Mouse (Mus musculus) intestine, embryonic 14.5 days (tissue): ENCODE measurements around the gene Arhgap15. TPM values are rescaled to one million over a fixed set of nuclear protein-coding genes. Genes with fewer than 3 reads are reported as not detected.

Source experiments
- ATAC-seq: fragments of 200-750 bp; cut with Nextera tagmentation; replicated peaks from 2 replicates; pipeline ENCODE4 v1.8.0; 2017; ENCODE audit warnings: low read depth, moderate number of reproducible peaks, moderate TSS enrichment, moderate library complexity; ENCODE audit not compliant: low FRiP score, low TSS enrichment
- DNase-seq: peaks from one replicate; pipeline ENCODE4 v3.0.0-alpha.2; 2018; ENCODE audit warnings: low spot score
- H3K27ac ChIP-seq: fragments of 300-500 bp; sonication (generic); 2 replicates; pipeline ENCODE4 v1.5.1; 2014; ENCODE audit warnings: low read depth, mild to moderate bottlenecking, control low read depth
- H3K27me3 ChIP-seq: fragments of 300-500 bp; sonication (generic); replicated peaks from 2 replicates; pipeline ENCODE4 v1.6.1; 2014; ENCODE audit warnings: low read length, control low read depth; ENCODE audit not compliant: control insufficient read depth, insufficient read depth
- H3K36me3 ChIP-seq: fragments of 300-500 bp; sonication (generic); 2 replicates; pipeline ENCODE4 v1.6.1; 2014; ENCODE audit warnings: low read length, control low read depth; ENCODE audit not compliant: control insufficient read depth, insufficient read depth
- H3K4me1 ChIP-seq: fragments of 300-500 bp; sonication (generic); replicated peaks from 2 replicates; pipeline ENCODE4 v1.6.1; 2014; ENCODE audit warnings: low read length, control low read depth, mixed read lengths; ENCODE audit not compliant: control insufficient read depth, insufficient read depth
- H3K4me2 ChIP-seq: fragments of 300-500 bp; sonication (generic); 2 replicates; pipeline ENCODE4 v1.6.1; 2014; ENCODE audit warnings: low read length
- H3K4me3 ChIP-seq: fragments of 300-500 bp; sonication (generic); 2 replicates; pipeline ENCODE4 v1.5.1; 2014; ENCODE audit warnings: low read depth, low read length, control low read depth, mixed read lengths
- H3K9ac ChIP-seq: fragments of 300-500 bp; sonication (generic); 2 replicates; pipeline ENCODE4 v1.6.1; 2014; ENCODE audit warnings: mild to moderate bottlenecking, low read length
- H3K9me3 ChIP-seq: fragments of 300-500 bp; sonication (generic); 2 replicates; pipeline ENCODE4 v1.6.1; 2016; ENCODE audit warnings: low read length, control low read depth; ENCODE audit not compliant: control insufficient read depth
- WGBS: fragments of 180-500 bp; shearing (Covaris S2); extraction: QIAGEN DNeasy Blood & Tissue Kit; methylation state at CpG from one replicate; pipeline ENCODE4 v1.1.7; 2014; 5-methylcytosine and 5-hydroxymethylcytosine counted together
- polyA plus RNA-seq: library from polyadenylated mRNA; unstranded; fragments of >200 nt; fragmentation: Nextera tagmentation; extraction: Ambion mirVana; gene quantifications from 2 replicates; pipeline ENCODE4 v1.2.1, GENCODE M21; 2014

The Arhgap15 gene
- polyA plus RNA-seq, 1 experiment from 2014 or later: 1.5 TPM

DNA sequence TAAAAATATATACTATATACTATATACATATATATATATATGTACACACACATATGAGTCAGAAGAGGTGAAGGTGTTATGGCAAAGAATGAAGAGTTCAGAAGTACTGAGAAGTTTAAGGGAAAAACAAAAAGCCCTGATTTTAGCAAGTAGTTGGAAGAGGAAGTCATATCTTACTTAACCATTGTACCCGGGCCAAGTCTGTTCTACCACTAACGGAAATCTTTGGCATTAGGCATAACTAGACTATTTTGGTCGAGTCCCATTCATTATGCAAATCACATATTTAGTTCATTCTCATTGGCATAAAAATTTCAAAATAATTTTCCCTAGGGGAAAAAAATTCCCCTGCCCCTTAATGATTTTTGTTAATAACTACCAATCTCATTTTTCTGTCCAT lies 443.4 kb downstream of the Arhgap15 start:
- no peaks in the 10 kb centered on the region for H3K27me3 ChIP-seq
- DNase-seq (no peak), ATAC-seq (no peak)
- no peaks in the 10 kb centered on the region for H3K9me3 ChIP-seq
- no peak overlapping the region for H3K4me3 ChIP-seq
- no peaks in the 10 kb centered on the region for H3K4me1 ChIP-seq
- H3K27ac ChIP-seq: no peak overlapping the region
- H3K4me2 ChIP-seq: no peak overlapping the region
- WGBS: 82% methylated on average over 3 of the region's 3 CpGs
- no peak overlapping the region for H3K9ac ChIP-seq
- H3K36me3 ChIP-seq: no peaks in the 10 kb centered on the region

DNA sequence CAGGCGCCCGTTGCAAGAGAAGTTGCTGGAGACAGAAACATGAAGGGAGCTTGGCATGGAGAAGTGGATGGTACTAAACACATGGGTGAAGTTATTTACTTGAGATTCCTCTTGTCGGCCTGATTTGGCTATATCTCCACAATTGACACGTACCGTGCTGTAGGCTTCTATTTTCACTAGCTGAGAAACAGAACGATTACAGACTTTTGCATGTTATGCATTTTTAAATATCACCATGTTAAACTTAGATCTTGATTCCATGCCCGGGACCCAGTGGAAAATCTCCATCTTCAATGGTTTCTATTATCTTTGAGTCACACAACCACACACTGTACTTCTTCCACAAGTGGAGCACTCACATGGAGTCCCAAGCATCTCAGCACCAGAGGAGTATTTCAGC lies 466.9 kb downstream of the Arhgap15 start:
- H3K36me3 ChIP-seq: no peaks in the 10 kb centered on the region
- WGBS: 92% methylated on average over 7 of the region's 7 CpGs
- no peak overlapping the region for H3K4me3 ChIP-seq
- H3K27ac ChIP-seq: no peak overlapping the region
- H3K9me3 ChIP-seq: no peaks in the 10 kb centered on the region
- no peak overlapping the region for H3K4me2 ChIP-seq
- no peak overlapping the region for H3K9ac ChIP-seq
- no peaks in the 10 kb centered on the region for H3K27me3 ChIP-seq
- ATAC-seq (no peak), DNase-seq (no peak)
- no peaks in the 10 kb centered on the region for H3K4me1 ChIP-seq

GRCm38 (mm10) chr2:44217811-44218210 lies 469.2 kb downstream of the Arhgap15 start:
- DNase-seq (no peak), ATAC-seq (no peak)
- Histone ChIP-seq H3K4me1 (no peaks in the 10 kb centered on the region; the same call in 1 of the 2 replicates), H3K36me3 (no peaks in the 10 kb centered on the region), H3K9me3 (no peaks in the 10 kb centered on the region), H3K27me3 (no peaks in the 10 kb centered on the region), H3K4me2 (no peak overlapping the region), H3K27ac (no peak overlapping the region), H3K9ac (no peak overlapping the region), H3K4me3 (no peak overlapping the region)
- 81% methylated on average over 6 of the region's 6 CpGs for WGBS

DNA sequence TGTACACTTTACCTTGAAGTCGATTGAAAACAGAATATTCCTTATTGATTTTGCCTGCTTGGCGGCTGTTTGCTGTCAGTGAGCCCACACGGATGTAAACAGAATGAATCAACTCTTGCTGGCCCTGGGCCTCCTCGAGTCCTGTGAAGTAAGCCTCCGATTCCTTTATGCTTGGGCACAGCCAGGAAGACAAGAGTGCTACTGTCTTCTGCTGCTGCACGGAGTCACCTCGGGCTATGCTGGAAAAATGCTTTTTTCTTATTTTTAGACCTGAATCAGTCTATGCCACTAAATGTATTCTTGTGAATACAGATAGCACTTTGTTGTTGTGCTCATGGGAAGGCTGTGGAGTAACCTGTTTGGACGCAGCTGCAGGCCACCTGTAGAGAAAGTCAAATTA lies 469.7 kb downstream of the Arhgap15 start:
- DNase-seq (no peak), ATAC-seq (no peak)
- no peak overlapping the region for H3K4me2 ChIP-seq
- no peak overlapping the region for H3K4me3 ChIP-seq
- H3K9ac ChIP-seq: no peak overlapping the region
- H3K27me3 ChIP-seq: no peaks in the 10 kb centered on the region
- 38% methylated on average over 8 of the region's 8 CpGs for whole genome bisulfite sequencing
- H3K4me1 ChIP-seq: no peaks in the 10 kb centered on the region; the same call in 1 of the 2 replicates
- H3K36me3 ChIP-seq: no peaks in the 10 kb centered on the region
- H3K27ac ChIP-seq: no peak overlapping the region
- H3K9me3 ChIP-seq: no peaks in the 10 kb centered on the region

- WGBS: 62% methylated on average over 2 of the region's 2 CpGs
- Histone ChIP-seq H3K4me1 (no peaks in the 10 kb centered on the region; the same call in 1 of the 2 replicates), H3K27ac (no peak overlapping the region), H3K4me2 (no peak overlapping the region), H3K27me3 (no peaks in the 10 kb centered on the region), H3K4me3 (no peak overlapping the region), H3K36me3 (no peaks in the 10 kb centered on the region), H3K9me3 (no peaks in the 10 kb centered on the region), H3K9ac (no peak overlapping the region)
- DNase-seq (no peak), ATAC-seq (no peak)
Measured at GRCm38 (mm10) chr2:44221686-44222085, 473.1 kb downstream of the Arhgap15 start.

DNA sequence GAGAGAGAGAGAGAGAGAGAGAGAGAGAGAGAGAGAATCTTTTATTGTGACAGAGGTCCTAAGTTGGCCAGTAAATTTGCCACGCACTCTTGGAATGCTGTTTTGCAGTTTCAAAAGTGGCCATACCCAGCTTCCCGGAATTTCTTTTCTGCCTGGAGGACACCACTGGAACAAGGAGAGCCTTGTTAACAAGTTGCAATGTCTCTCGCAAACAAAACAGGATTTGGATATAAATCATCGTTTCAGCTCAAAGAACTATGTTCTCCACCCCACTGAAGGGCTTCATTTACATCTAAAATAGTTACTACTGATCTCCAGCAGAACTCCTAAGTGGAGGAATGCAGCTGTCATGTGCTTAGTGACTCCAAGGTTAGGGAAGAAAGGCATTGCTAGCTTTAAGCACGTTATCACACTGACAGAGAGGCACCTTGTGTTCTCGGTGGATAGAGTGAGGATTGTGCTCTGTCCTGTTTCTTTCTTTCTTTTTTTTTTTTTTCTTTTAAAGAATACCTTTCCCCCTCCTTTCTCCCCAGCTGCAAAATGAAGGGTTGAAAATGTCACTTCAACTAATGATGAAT lies 473.6 kb downstream of the Arhgap15 start:
- DNase-seq (no peak), ATAC-seq (no peak)
- WGBS: 20% methylated on average over 6 of the region's 6 CpGs
- H3K4me2 ChIP-seq: no peak overlapping the region
- H3K9me3 ChIP-seq: no peaks in the 10 kb centered on the region
- H3K9ac ChIP-seq: no peak overlapping the region
- no peaks in the 10 kb centered on the region; the same call in 1 of the 2 replicates for H3K4me1 ChIP-seq
- no peaks in the 10 kb centered on the region for H3K36me3 ChIP-seq
- H3K4me3 ChIP-seq: no peak overlapping the region
- H3K27me3 ChIP-seq: no peaks in the 10 kb centered on the region
- no peak overlapping the region for H3K27ac ChIP-seq

- no peak overlapping the region for H3K4me3 ChIP-seq
- H3K4me1 ChIP-seq: no peaks in the 10 kb centered on the region
- no peaks in the 10 kb centered on the region for H3K36me3 ChIP-seq
- H3K27ac ChIP-seq: no peak overlapping the region
- H3K27me3 ChIP-seq: no peaks in the 10 kb centered on the region
- DNase-seq: no peak
- ATAC-seq: no peak
- H3K4me2 ChIP-seq: no peak overlapping the region
- H3K9me3 ChIP-seq: no peaks in the 10 kb centered on the region
- no peak overlapping the region for H3K9ac ChIP-seq
- 88% methylated on average over 1 of the region's 1 CpGs for WGBS
Measured at GRCm38 (mm10) chr2:44234856-44235255, 486.2 kb downstream of the Arhgap15 start.

GRCm38 (mm10) chr2:44241657-44242454 lies 493.2 kb downstream of the Arhgap15 start:
- Histone ChIP-seq H3K36me3 (no peaks in the 10 kb centered on the region), H3K4me2 (no peak overlapping the region), H3K27me3 (no peaks in the 10 kb centered on the region), H3K9me3 (no peaks in the 10 kb centered on the region), H3K27ac (no peak overlapping the region), H3K4me3 (no peak overlapping the region), H3K9ac (no peak overlapping the region), H3K4me1 (no peaks in the 10 kb centered on the region)
- no peak for ATAC-seq
- WGBS: 83% methylated on average over 7 of the region's 7 CpGs
- no peak for DNase-seq
